Mouse (Mus musculus): Measurements from ENCODE around the gene Cry2. TPM values are rescaled to one million over a fixed set of nuclear protein-coding genes. Genes with fewer than 3 reads are reported as not detected.

Gene Cry2
- polyA plus RNA-seq, 1 experiment: 2.1 TPM

GRCm38 (mm10) chr2:92430089-92430488, 3.8 kb downstream of the Cry2 start:
- Histone ChIP-seq H3K36me3 (ENCODE audit: control insufficient read depth, insufficient read depth) (no peaks in the 10 kb centered on the region), H3ac (ENCODE audit: control insufficient read depth, insufficient read length, low read depth) (no peak overlapping the region), H3K27me3 (ENCODE audit: control insufficient read depth, insufficient read depth, insufficient read length) (no peaks in the 10 kb centered on the region), H3K79me3 (ENCODE audit: low read depth) (no peaks in the 10 kb centered on the region), H3K79me2 (ENCODE audit: control insufficient read depth, insufficient read depth) (no peaks in the 10 kb centered on the region), H3K4me3 (ENCODE audit: insufficient read depth, poor library complexity, severe bottlenecking) (no peak overlapping the region)
- TF ChIP-seq FOSL1 (IDR thresholded peaks at IDR 0.05; ENCODE audit: insufficient read depth, low read length, poor library complexity, severe bottlenecking) (no peak), MAX (IDR thresholded peaks at IDR 0.05) (no peak), MYOD1 (IDR thresholded peaks at IDR 0.05; ENCODE audit: control insufficient read depth, insufficient read length, low read depth) (no peak), MYOG (IDR thresholded peaks at IDR 0.05; ENCODE audit: control insufficient read depth, extremely low read depth, insufficient read length) (no peak), CTCF (IDR thresholded peaks at IDR 0.05; ENCODE audit: control insufficient read depth, insufficient read depth, insufficient read length) (no peak), CEBPB (IDR thresholded peaks at IDR 0.05; ENCODE audit: low read depth) (no peak), USF1 (IDR thresholded peaks at IDR 0.05; ENCODE audit: low read depth) (no peak)

GRCm38 (mm10) chr2:92427882-92428281, 6.0 kb downstream of the Cry2 start:
- Histone ChIP-seq H3K79me2 (ENCODE audit: control insufficient read depth, insufficient read depth) (no peaks in the 10 kb centered on the region), H3ac (ENCODE audit: control insufficient read depth, insufficient read length, low read depth) (no peak overlapping the region), H3K4me3 (ENCODE audit: insufficient read depth, poor library complexity, severe bottlenecking) (no peak overlapping the region), H3K36me3 (ENCODE audit: control insufficient read depth, insufficient read depth) (no peaks in the 10 kb centered on the region), H3K27me3 (ENCODE audit: control insufficient read depth, insufficient read depth, insufficient read length) (no peaks in the 10 kb centered on the region), H3K79me3 (ENCODE audit: low read depth) (no peaks in the 10 kb centered on the region)
- TF ChIP-seq CTCF (IDR thresholded peaks at IDR 0.05; ENCODE audit: control insufficient read depth, insufficient read depth, insufficient read length) (no peak), CEBPB (IDR thresholded peaks at IDR 0.05; ENCODE audit: low read depth) (no peak)

- no peaks in the 10 kb centered on the region for H3K79me3 ChIP-seq (ENCODE audit: low read depth)
- H3K36me3 ChIP-seq (ENCODE audit: control insufficient read depth, insufficient read depth): peaks cover 11% of the 10 kb centered on the region
- no peak overlapping the region for H3ac ChIP-seq (ENCODE audit: control insufficient read depth, insufficient read length, low read depth)
- H3K4me3 ChIP-seq (ENCODE audit: insufficient read depth, poor library complexity, severe bottlenecking): no peak overlapping the region
- H3K27me3 ChIP-seq (ENCODE audit: control insufficient read depth, insufficient read depth, insufficient read length): no peaks in the 10 kb centered on the region
- TF ChIP-seq CTCF (IDR thresholded peaks at IDR 0.05; ENCODE audit: control insufficient read depth, insufficient read depth, insufficient read length): no peak
- TF ChIP-seq USF1 (IDR thresholded peaks at IDR 0.05; ENCODE audit: low read depth): no peak
- TF ChIP-seq MAX (IDR thresholded peaks at IDR 0.05): no peak
- TF ChIP-seq MYOG (IDR thresholded peaks at IDR 0.05; ENCODE audit: control insufficient read depth, extremely low read depth, insufficient read length): no peak
- TF ChIP-seq MYOD1 (IDR thresholded peaks at IDR 0.05; ENCODE audit: control insufficient read depth, insufficient read length, low read depth): no peak
- TF ChIP-seq CEBPB (IDR thresholded peaks at IDR 0.05; ENCODE audit: low read depth): no peak
- TF ChIP-seq FOSL1 (IDR thresholded peaks at IDR 0.05; ENCODE audit: insufficient read depth, low read length, poor library complexity, severe bottlenecking): no peak
- no peaks in the 10 kb centered on the region for H3K79me2 ChIP-seq (ENCODE audit: control insufficient read depth, insufficient read depth)
Measured at GRCm38 (mm10) chr2:92426426-92426825, 7.4 kb downstream of the Cry2 start.

DNA sequence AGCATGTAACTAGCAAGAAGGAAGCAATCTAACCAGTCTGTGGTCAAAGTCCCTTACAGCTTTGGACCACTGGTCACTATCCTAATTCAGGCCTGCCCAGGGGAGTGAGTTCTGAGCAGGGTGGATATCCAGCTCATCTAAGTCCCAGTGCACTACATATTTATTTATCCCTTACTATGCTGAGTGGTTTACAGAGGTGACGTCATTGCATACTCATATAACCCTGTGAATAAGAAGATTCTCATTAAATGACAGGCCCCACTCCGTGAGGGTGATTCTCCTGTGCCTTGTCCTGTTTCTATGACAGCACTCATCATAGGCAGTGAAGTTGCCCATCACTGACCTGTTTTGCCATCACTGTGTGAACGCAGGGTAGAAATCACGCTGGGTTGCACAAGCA, 8.5 kb downstream of the Cry2 start:
- Histone ChIP-seq H3K4me3 (ENCODE audit: insufficient read depth, poor library complexity, severe bottlenecking) (no peak overlapping the region), H3ac (ENCODE audit: control insufficient read depth, insufficient read length, low read depth) (no peak overlapping the region), H3K79me2 (ENCODE audit: control insufficient read depth, insufficient read depth) (no peaks in the 10 kb centered on the region), H3K36me3 (ENCODE audit: control insufficient read depth, insufficient read depth) (peaks cover 20% of the 10 kb centered on the region), H3K27me3 (ENCODE audit: control insufficient read depth, insufficient read depth, insufficient read length) (no peaks in the 10 kb centered on the region), H3K79me3 (ENCODE audit: low read depth) (no peaks in the 10 kb centered on the region)
- TF ChIP-seq USF1 (IDR thresholded peaks at IDR 0.05; ENCODE audit: low read depth) (no peak), FOSL1 (IDR thresholded peaks at IDR 0.05; ENCODE audit: insufficient read depth, low read length, poor library complexity, severe bottlenecking) (no peak), MYOG (IDR thresholded peaks at IDR 0.05; ENCODE audit: control insufficient read depth, extremely low read depth, insufficient read length) (no peak), CTCF (IDR thresholded peaks at IDR 0.05; ENCODE audit: control insufficient read depth, insufficient read depth, insufficient read length) (no peak), CEBPB (IDR thresholded peaks at IDR 0.05; ENCODE audit: low read depth) (no peak), MAX (IDR thresholded peaks at IDR 0.05) (no peak), MYOD1 (IDR thresholded peaks at IDR 0.05; ENCODE audit: control insufficient read depth, insufficient read length, low read depth) (no peak)

DNA sequence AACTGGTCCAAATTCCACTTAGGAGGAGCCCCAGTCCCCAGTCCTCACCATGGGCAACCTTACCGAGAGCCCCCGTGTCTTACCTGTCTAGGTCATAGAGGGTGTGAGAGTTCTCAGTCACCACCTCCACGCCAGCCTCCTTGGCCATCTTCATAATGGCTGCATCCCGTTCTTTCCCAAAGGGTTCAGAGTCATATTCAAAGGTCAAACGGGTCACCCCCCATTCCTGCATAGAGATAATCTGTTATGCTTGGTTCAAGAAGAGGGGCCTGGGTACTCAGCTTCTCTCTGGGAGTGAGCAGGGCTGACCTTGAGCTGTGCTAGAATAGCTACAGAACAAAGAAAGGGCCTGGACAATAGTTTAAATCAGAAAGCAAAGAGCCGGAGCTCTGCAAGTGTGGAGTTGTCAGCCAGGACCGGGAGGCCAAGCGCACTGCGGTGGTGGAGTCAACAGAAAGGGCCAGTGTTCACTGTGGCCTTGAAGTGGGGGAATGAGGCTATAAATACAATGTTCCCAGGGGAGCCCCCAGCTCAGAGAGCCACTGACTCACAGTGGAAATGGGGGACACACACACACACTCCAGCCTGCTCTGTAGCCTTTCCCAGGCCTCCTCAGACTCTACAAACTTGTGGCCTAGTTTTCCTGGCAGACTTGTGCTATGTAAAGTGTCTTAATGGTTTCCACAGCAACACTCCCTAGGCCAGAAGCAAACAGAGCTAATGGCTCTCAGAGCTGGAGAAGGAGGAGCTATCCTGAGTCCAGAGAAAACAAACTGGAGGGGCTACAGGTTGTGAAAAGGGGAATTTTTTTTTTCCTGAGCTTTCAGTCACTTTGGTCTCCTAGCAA, 9.2 kb downstream of the Cry2 start:
- Histone ChIP-seq H3K36me3 (ENCODE audit: control insufficient read depth, insufficient read depth) (peaks cover 20% of the 10 kb centered on the region), H3K4me3 (ENCODE audit: insufficient read depth, poor library complexity, severe bottlenecking) (no peak overlapping the region), H3K27me3 (ENCODE audit: control insufficient read depth, insufficient read depth, insufficient read length) (no peaks in the 10 kb centered on the region), H3K79me2 (ENCODE audit: control insufficient read depth, insufficient read depth) (no peaks in the 10 kb centered on the region), H3ac (ENCODE audit: control insufficient read depth, insufficient read length, low read depth) (no peak overlapping the region), H3K79me3 (ENCODE audit: low read depth) (no peaks in the 10 kb centered on the region)
- no peak for TF ChIP-seq MAX (IDR thresholded peaks at IDR 0.05)
- no peak for TF ChIP-seq FOSL1 (IDR thresholded peaks at IDR 0.05; ENCODE audit: insufficient read depth, low read length, poor library complexity, severe bottlenecking)

Data from C2C12 (cell line).